Mouse (Mus musculus) E14TG2a.4 (cell line): ENCODE data around the gene Fryl.

Source experiments
- NANOG ChIP-seq: IDR thresholded peaks from 2 replicates; pipeline ENCODE4 v1.6.1; 2014; ENCODE audit warnings: borderline replicate concordance, low read length, mixed read lengths
- POU5F1 ChIP-seq: IDR thresholded peaks from 2 replicates; pipeline ENCODE4 v1.6.1; 2014; ENCODE audit warnings: low read length, borderline replicate concordance

GRCm38 (mm10) chr5:73081496-73081895 is 174.9 kb downstream of the Fryl start:
- TF ChIP-seq NANOG: no peak
- TF ChIP-seq POU5F1: no peak
